Mouse (Mus musculus) G1E (cell line): ENCODE measurements at regions not wholly inside any gene's neighbourhood (a gene's known extent, or its start where the extent isn't known, plus 50 kb on each side); places are given as distances from the start of the nearest gene placed in this dataset.

Experiments used
- ATAC-seq: 2 replicates; pipeline ENCODE4 v1.8.0; 2016; ENCODE audit warnings: mild to moderate bottlenecking; ENCODE audit not compliant: insufficient number of reproducible peaks, poor library complexity, low FRiP score, severe bottlenecking; ENCODE audit errors: extremely low read depth
- DNase-seq: peaks from one replicate; pipeline ENCODE4 v3.0.0; 2012; ENCODE audit warnings: low spot score
- H3K27me3 ChIP-seq: 2 replicates; pipeline ENCODE4 v1.6.1; 2012; ENCODE audit warnings: mild to moderate bottlenecking, low read length, inconsistent platforms; ENCODE audit not compliant: insufficient read depth
- H3K36me3 ChIP-seq: replicated peaks from 2 replicates; pipeline ENCODE3; 2012; ENCODE audit warnings: mild to moderate bottlenecking, inconsistent platforms
- H3K4me1 ChIP-seq: 2 replicates; pipeline ENCODE4 v1.6.1; 2012; ENCODE audit warnings: low read depth, low read length, inconsistent platforms, mixed read lengths; ENCODE audit not compliant: insufficient read depth
- H3K4me3 ChIP-seq: 2 replicates; pipeline ENCODE4 v1.5.1; 2012; ENCODE audit warnings: low read depth, mild to moderate bottlenecking, inconsistent platforms, low read length, moderate library complexity, mixed read lengths
- H3K9me3 ChIP-seq: replicated peaks from 2 replicates; pipeline ENCODE4 v1.6.1; 2012; ENCODE audit warnings: inconsistent platforms
- CTCF ChIP-seq: IDR thresholded peaks from 2 replicates; pipeline ENCODE4 v1.5.1; 2012; ENCODE audit warnings: low read depth, low read length, inconsistent platforms, mixed read lengths
- GATA1 ChIP-seq: IDR thresholded peaks from 2 replicates; pipeline ENCODE4 v1.6.1; 2012; ENCODE audit warnings: borderline replicate concordance, low read length, inconsistent platforms, mixed read lengths
- GATA2 ChIP-seq: IDR thresholded peaks from 2 replicates; pipeline ENCODE4 v1.6.1; 2012; ENCODE audit warnings: low read depth, low read length, inconsistent platforms, borderline replicate concordance
- POLR2AphosphoS5 ChIP-seq: IDR thresholded peaks from 2 replicates; pipeline ENCODE4 v1.6.1; 2012; ENCODE audit warnings: low read depth, low read length, inconsistent platforms; ENCODE audit not compliant: insufficient replicate concordance
- TAL1 ChIP-seq: conservative IDR thresholded peaks from 2 replicates; pipeline ENCODE4 v1.6.1; 2012; ENCODE audit warnings: low read depth, low read length, inconsistent platforms, mixed read lengths

- Histone ChIP-seq H3K4me3 (no peak overlapping the region), H3K27me3 (no peaks in the 10 kb centered on the region), H3K36me3 (no peaks in the 10 kb centered on the region), H3K4me1 (no peaks in the 10 kb centered on the region; the same call in 1 of the 2 replicates), H3K9me3 (no peaks in the 10 kb centered on the region)
- ATAC-seq = no peak
- TF ChIP-seq CTCF = no peak
- no peak for TF ChIP-seq POLR2AphosphoS5
- TF ChIP-seq GATA2 = no peak
- TF ChIP-seq GATA1 = no peak
- TF ChIP-seq TAL1 = no peak
- DNase-seq = no peak
These were observed 287.9 kb upstream of the Fbxo33 start for GRCm38 (mm10) chr12:59507431-59507830.

DNA sequence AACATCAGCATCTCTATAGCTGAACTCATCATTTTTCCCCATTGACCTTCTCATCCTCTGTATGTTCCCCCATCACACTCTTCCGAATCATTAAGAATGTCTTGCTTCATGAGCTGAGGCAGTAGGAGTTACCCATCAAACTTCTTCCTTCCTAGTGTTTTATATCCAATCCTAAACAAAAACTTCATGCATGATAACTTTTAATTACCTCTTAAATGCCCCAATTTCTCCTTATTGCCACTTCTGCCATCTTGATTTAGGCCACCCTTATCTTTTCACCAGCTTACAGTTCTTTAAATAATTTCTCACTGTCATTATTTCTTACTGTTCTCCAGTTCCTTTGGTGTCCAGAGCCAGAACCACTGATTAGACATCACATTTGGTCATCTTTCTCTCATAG lies 277.9 kb upstream of the Fbxo33 start:
- H3K9me3 ChIP-seq = no peaks in the 10 kb centered on the region
- no peaks in the 10 kb centered on the region for H3K27me3 ChIP-seq
- ATAC-seq (no peak), DNase-seq (no peak)
- no peaks in the 10 kb centered on the region for H3K36me3 ChIP-seq
- TF ChIP-seq GATA2 = no peak
- TF ChIP-seq TAL1 = no peak
- no peak for TF ChIP-seq POLR2AphosphoS5
- TF ChIP-seq GATA1 = no peak
- TF ChIP-seq CTCF = no peak
- no peaks in the 10 kb centered on the region for H3K4me1 ChIP-seq
- H3K4me3 ChIP-seq = no peak overlapping the region

- H3K27me3 ChIP-seq = no peaks in the 10 kb centered on the region
- H3K36me3 ChIP-seq = no peaks in the 10 kb centered on the region
- DNase-seq (no peak), ATAC-seq (no peak)
- no peaks in the 10 kb centered on the region for H3K4me1 ChIP-seq
- no peak overlapping the region for H3K4me3 ChIP-seq
- no peak for TF ChIP-seq GATA1
- TF ChIP-seq GATA2 = no peak
- no peak for TF ChIP-seq POLR2AphosphoS5
- TF ChIP-seq TAL1 = no peak
- TF ChIP-seq CTCF = no peak
- H3K9me3 ChIP-seq = no peaks in the 10 kb centered on the region
These were observed 268.5 kb upstream of the Fbxo33 start for GRCm38 (mm10) chr12:59488019-59488418.

DNA sequence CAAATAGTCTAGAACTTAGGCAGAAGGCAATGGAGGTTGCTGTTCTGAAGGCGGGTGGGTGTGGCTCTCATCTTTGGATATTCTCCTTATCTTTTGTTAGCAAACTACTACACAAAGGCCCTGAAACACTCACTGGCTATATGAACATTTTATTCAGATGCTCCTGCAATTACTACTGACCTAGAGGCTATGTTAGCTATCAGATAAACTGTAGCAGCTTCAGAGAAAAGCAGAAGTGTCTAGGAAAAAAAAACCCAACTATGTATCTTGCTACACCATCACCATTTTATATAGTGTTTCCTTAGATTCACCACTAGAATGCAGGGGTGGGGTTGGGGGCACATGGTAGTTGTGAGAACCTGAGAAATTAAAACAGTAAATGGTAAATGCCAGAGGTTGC lies 268.0 kb upstream of the Fbxo33 start:
- no peak for TF ChIP-seq GATA1
- no peak for TF ChIP-seq TAL1
- no peak for TF ChIP-seq CTCF
- no peak for TF ChIP-seq GATA2
- no peak for TF ChIP-seq POLR2AphosphoS5
- H3K36me3 ChIP-seq = no peaks in the 10 kb centered on the region
- H3K4me3 ChIP-seq = no peak overlapping the region
- no peaks in the 10 kb centered on the region for H3K27me3 ChIP-seq
- no peak for DNase-seq
- ATAC-seq = peak; percentile 29; the same call in 1 of the 2 replicates
- no peaks in the 10 kb centered on the region for H3K9me3 ChIP-seq
- H3K4me1 ChIP-seq = no peaks in the 10 kb centered on the region

DNA sequence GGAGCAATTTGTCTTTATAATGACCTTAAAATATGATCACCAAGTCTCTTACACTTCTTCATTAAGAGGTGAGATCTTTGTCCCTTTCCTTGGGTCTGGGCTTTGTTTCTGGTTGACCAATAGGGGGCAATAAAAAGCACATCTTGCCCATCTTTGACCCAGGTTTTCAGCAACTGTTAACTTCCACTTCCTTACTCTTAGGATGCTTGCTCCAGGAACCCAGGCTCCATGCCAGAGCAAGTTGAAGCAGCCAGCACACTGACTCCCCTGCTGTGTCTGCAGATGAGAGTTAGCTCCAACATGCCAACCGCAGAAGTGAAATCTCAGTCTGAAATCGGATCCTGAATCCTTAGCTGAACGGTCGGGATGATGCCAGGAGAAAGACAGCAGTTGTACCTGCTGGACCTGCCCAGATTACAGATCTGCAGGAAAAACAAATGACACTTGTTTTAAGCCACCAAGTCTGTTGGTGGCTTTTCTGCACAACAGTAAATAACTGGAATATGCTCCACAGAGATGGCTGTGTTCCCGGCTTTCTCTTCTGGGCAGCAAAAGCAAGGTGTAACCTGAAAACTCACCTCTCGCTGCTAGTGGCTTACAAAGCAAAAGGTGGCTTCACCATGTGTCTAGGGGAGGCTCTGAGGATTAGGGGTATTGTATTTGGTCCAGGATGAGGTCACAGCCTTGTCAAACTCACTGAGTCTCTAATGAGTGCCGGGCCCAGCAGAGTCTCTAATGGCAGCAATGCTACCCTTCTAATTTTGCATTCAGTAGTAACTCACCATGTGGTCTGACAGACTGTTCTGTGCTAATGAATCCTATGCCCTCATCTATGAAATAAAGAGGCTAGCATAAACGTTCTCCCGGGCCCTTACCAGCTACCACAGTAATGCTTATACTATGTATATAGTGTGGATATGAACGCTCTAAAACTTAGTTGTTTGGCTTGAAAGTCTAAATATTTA lies 241.8 kb upstream of the Fbxo33 start:
- DNase-seq = no peak
- Histone ChIP-seq H3K9me3 (no peaks in the 10 kb centered on the region), H3K4me3 (no peak overlapping the region), H3K36me3 (no peaks in the 10 kb centered on the region), H3K4me1 (no peaks in the 10 kb centered on the region), H3K27me3 (no peaks in the 10 kb centered on the region)
- no peak for ATAC-seq
- TF ChIP-seq GATA2 (no peak), TAL1 (no peak), CTCF (no peak), POLR2AphosphoS5 (no peak), GATA1 (no peak)

GRCm38 (mm10) chr12:59456175-59456851 lies 236.8 kb upstream of the Fbxo33 start:
- no peak for DNase-seq
- ATAC-seq = no peak
- Histone ChIP-seq H3K4me1 (no peaks in the 10 kb centered on the region), H3K36me3 (no peaks in the 10 kb centered on the region), H3K4me3 (no peak overlapping the region), H3K27me3 (no peaks in the 10 kb centered on the region), H3K9me3 (no peaks in the 10 kb centered on the region)
- no peak for TF ChIP-seq CTCF
- TF ChIP-seq GATA2 = no peak
- TF ChIP-seq POLR2AphosphoS5 = no peak
- TF ChIP-seq TAL1 = no peak
- no peak for TF ChIP-seq GATA1
